Mouse (Mus musculus) heart, postnatal 10 days (tissue): ENCODE data around the gene 4931422A03Rik. TPM values are rescaled to one million over a fixed set of nuclear protein-coding genes. Genes with fewer than 3 reads are reported as not detected.

Experiments used
- total RNA-seq, 2 experiments: library from RNA; stranded (reverse); gene quantifications; 2 replicates each; pipeline ENCODE4 v1.2.3; 2021

Gene 4931422A03Rik
- total RNA-seq, 2 experiments from 2014 or later, result not detected

Other genes starting within 250 kb of the 4931422A03Rik start
- gene Caprin1, start 230.7 kb downstream of the 4931422A03Rik start, total RNA-seq, result 100 to 1,000 TPM; 228 to 246 TPM
- gene Lmo2, start 70.4 kb downstream of the 4931422A03Rik start, total RNA-seq, result 10 to 100 TPM; 20.8 to 25.1 TPM
- gene Fbxo3, start 640 bp downstream of the 4931422A03Rik start, total RNA-seq, result 10 to 100 TPM; 47.6 to 53.3 TPM
- under 1 TPM in 1 of 2 experiments, not detected in 1; 0.25 TPM for gene Gm10912, start 37.5 kb upstream of the 4931422A03Rik start, total RNA-seq
- not detected for gene Gm10799, start 40.2 kb upstream of the 4931422A03Rik start, total RNA-seq
- 1 to 10 TPM; 2.4 to 2.5 TPM for gene Cd59b, start 41.5 kb upstream of the 4931422A03Rik start, total RNA-seq
- 10 to 100 TPM; 33.9 to 35.6 TPM for gene Cd59a, start 67.4 kb upstream of the 4931422A03Rik start, total RNA-seq
- gene A930018P22Rik, start 94.4 kb upstream of the 4931422A03Rik start, total RNA-seq, result under 1 TPM; 0.55 to 0.77 TPM